Mouse (Mus musculus) gastrocnemius, postnatal 25 days (tissue): ENCODE results near the gene Dnah6. TPM values are rescaled to one million over a fixed set of nuclear protein-coding genes. Genes with fewer than 3 reads are reported as not detected.

ENCODE experiments used
- DNase-seq: peaks from one replicate; pipeline ENCODE4 v3.0.0; 2022
- long read RNA-seq, 2 experiments: library from polyadenylated mRNA; stranded (forward); transcript quantifications; one replicate each; pipeline ENCODE4 v2.0.0; 2021
- total RNA-seq, 2 experiments: library from RNA; stranded (reverse); gene quantifications; 1 replicate in 1 of 2; 2 replicates in 1 of 2; pipeline ENCODE4 v1.2.3; 2021

Dnah6 gene
- under 1 TPM in 1 of 2 experiments, not detected in 1; 0.05 TPM for total RNA-seq
- long read RNA-seq, experiment 1 = 0 reads
- long read RNA-seq, experiment 2 = 0 reads

DNA sequence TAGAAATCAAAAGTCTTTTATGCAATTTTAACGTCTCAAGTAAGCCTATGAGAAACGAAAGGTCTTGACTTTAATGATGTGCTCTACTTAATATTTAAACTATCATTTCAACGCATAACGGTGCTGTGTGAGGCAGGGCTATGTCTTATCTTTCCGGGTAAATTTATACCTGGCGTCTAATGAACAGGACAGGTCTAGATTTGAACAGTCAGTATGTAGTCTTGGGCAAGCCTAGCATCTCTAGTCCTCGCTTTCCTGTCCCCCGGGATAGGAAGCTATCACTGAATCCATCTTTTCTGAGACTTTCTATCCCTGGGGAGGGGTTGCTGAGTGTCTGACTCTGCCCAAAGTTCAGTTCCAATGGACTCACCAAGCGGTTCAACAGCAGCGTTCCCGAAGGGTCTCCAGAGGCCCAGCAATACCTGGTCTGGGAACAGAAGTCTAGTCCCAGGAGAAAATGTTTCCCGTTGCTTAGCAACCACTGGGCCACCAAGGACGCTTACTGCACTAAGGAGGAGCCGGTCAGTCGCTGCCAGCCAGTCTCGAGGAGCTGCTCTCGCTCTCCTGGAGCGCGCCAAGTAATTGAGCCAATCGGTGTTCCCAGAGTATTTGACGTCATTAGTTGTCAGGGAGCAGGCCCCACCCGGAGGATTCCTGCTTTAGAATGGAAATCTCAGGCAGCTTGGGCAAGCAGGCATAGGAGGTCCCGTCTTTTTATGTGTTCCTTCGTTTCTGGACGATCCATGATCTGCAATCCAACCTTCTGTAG, at the start of gene Dnah6:
Gene Dnah6, minus strand, starts transcription at position 463 of the 769 bp plus-strand sequence.
- DNase-seq = peak; percentile 88

DNA sequence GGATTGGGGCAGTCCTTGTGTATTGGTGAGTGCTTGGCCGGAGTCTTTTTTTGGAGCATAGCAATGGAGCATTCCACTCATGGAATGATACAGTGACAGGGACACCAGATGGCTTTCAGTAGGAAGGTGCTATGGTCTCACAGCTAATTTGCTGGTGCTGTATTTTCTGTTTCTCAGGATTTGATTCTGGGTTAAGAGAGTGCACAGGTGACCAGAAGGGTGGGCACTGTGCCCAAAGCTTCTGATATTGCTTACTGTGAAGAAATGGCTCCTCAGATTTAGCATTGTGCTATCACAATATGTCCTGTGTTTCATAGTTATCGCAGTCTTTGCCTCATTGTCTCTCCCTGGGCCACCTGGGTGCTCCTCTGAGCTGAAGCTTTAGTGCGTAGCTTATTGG, 47.9 kb upstream of the Dnah6 start:
- DNase-seq = no peak

DNA sequence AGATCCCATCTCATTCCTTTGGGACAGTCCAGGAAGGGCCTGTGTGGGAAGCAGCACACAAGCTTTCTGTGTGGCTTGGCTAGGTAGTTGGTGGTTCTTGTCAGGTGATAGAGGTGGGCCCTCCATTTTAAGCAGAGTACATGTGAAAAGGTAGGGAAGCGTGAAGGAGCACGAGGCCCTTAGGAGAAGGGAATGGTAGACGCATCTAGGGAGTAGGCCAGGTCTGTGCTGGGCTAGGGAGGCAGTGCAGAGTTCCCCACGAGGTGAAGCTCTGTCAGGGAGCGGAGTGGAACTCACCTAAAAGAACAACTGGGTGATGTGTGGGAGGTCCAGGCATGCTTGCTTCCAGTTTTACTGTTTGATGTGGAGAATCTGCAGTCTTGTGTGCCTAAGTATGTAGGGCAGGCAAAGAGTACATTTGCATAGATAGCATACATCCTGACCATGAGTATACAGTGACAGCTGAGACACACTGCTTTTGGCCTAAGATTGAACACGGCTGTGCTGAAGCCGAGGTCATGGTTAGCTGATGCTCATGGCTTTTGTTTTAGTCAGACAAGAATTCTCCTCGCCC, 46.4 kb upstream of the Dnah6 start:
- no peak for DNase-seq

DNA sequence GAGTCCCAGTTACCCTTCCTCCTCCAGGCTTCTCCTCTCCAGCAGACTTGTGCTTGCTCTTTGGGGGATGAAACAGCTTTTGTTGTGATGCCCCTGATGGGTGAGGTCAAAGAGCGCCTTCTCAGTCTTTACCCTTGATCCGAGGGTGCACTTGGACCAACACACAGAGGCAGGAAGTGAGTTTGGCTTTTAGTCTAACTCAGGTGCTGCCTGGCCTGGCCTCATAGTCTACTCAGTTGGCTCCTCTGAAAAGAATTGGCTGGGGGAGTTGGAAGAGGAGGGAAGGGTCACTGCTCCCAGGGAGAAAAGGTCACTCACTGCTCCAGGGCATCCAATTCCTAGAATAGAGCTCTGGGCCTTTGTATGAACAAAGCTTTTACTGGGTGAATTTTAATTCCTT, 43.4 kb upstream of the Dnah6 start:
- DNase-seq = no peak

DNA sequence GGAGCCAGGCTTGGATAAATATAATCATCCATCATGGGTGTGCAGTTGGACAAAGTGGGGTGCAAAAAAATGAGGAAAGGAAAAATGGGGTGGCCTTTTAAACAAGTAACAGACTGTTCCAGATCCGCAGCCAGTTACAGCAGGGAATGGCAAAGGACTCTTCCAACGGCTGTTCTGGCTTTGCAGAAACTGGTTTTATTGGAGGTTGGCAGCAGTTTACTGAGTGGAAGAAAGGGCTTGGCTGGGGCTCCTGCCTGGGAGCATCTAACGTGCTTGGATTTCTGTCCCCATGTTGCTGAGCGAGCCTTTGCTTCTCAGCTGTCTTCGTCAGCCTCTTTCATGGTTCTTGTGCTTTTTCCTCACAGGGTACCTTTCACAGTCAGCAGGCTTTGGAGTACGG, 38.7 kb upstream of the Dnah6 start:
- DNase-seq = peak; percentile 31

DNA sequence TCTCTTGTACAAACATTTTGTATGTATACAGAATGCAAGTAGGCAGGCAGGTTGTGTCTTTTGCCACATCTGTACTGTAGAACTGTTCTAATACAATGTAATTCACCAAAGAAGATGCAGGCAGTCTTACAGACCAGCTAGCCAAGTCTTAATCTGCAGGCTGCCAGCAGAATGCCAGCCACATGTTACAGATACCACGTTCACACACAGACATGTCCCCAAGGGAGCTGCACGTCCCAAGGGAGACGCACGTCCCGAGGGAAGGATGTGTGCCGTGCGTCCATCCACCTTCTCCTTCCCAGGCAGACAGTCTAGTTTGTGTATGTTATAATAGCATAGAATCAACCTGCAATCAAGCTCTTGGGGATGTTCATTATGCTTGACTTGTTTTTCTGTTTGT, 35.6 kb upstream of the Dnah6 start:
- DNase-seq = no peak

DNA sequence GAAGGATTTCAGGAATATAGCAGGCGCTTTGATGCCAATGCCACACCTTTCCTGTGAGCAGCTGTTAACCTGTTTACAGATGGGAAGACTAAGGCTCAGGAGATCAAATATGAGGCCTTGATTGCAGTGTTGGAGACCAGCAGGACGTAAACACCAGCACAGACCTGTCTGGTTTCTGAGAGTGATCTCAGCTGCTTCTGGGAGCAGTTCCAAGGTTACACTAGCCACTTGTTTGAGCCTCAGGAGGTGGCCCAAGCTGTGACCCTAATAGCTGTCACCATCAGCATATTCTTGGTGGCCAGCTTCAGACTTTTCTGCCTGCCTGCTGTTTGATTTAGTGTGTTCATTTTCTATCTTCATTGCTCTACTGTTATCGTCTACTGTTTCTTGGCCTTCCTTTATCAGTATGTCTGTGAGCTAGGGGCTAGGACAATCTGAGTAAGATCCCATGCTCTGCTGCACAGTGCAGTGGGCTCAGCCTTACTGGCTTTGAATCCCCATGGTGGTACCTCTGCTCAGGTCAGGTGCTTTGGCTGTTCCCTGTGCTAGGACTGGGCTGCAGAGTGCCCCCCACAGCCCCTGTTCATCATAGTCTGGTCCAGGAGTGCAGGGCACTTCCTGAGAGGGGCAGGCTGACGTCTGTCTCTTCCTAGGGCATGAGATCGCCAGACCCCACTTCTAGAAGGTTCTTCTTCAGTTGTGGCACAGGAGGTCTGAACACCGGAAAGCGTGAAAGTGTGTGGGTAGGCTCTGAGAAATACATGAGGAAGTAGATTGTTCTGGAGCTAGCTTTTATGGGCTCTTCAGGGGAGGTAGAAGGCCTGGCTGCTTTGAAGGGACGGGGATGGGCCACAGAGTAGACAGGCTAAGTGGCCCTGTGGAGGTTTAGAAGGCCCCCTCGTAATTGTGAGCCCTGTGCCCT, 33.1 kb upstream of the Dnah6 start:
- DNase-seq = peak; percentile 53

DNA sequence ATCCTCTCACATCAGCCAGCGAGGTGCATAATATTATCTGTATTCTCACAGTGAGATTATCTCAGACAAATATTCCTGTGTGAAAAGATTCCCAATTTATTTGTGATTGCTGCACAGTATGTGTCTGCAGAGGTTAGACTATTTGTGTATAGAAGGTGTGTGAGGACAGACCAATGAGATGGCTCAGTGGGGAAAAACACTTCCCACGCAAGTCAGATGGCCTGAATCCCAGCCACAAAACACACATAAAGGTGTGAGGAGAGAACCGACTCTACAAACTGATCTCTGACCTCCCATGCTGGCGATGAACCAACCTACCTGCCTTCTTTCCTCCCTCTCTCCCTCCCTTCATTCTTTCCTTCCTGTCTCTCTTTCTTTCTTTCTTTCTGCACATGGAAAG, 32.1 kb upstream of the Dnah6 start:
- DNase-seq = no peak

DNA sequence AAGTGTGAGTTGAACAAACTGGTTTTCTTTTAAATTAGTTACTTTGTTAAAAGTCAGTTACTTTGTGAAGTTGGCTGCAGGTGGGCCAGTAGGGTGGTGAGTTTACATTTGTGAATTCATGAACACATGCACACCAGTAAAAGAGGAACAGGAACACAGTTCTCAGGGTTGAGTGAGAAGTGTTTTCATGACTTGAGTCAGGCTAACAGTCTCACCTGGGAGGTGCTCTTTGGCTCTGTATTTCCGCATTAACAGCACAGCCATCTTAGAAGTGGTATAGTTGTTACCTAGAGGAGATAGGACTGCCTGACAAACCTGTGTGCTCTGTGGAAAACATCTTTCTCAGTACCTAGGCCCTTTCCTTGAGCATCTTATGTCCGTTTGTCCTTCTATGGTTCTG, 31.6 kb upstream of the Dnah6 start:
- DNase-seq = no peak

DNA sequence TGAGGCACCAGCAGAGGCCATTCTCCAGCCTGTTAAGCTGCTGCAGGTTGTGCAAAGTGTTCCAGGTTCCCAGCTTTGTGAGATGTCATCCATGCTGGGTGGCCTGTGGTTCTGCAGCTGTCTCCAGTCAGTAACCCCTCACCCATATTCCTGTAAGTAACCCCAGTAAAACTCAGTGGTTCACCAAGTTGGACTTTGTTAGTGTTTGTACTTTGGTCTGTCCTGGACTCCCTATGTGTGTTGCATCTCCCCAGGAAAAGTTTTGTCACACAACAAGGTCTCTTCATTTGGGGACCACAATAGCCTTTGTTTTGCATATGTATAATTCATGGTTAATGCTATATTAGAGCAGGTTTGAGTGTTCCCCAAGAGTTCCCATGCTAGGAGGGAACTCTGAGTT, 30.9 kb upstream of the Dnah6 start:
- no peak for DNase-seq

DNA sequence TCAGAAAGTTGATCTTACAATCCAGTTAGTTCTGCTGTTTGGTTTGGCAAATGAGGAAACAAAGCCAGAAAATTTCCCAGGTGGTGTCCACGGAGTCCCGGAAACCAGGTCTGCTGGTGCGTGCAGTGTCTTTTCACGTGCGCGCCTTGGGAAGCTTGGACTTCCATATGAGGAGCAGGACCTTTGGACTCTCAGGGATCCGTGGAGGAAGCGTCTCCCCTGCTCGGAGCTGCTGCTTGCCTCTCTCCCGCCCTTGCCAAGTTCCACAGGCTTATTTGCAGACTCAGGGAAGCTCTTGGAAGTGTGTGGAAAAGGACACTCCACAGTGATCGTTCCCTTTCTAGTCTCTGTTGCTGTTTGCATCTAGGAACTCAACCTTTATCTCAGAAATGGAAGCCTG, 29.9 kb upstream of the Dnah6 start:
- DNase-seq = no peak

DNA sequence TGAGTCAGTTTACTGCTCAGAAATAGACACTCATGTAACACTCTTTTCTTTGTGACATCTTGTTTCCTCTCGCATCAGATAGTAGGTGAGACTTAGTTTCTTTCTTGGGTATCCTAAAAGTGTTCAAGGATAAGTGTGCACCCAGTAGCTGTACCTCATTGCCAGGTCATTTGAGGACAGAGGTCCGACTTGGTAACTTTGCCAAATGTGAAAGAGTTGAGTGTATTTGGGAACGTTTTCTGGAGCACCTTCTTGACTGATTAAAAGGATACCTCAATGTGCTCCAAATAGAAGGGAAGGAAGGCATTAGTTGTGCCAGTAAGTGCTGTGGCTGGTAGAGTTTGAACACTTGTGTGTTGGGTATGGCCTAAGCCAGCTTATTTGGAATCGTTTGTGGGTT, 28.4 kb upstream of the Dnah6 start:
- no peak for DNase-seq

DNA sequence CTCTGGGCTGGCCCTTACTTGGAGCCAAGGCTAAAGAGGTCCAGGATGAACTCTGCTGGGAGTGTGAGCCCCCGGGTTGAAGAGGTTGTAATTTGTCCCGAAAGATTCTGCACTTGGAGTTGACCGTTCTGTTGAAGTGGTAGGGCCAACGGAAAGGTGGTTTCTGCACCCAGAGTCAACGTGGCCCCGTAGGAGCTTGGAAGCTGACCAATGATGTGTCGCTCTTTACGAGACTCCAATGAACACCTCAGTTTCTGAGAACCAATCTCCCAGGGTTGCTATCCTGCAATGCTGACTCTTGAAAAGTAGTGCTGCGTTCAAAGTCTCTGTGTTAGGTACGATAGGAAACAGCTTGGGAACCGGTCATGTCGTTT, 27.6 kb upstream of the Dnah6 start:
- peak; percentile 20 for DNase-seq

DNA sequence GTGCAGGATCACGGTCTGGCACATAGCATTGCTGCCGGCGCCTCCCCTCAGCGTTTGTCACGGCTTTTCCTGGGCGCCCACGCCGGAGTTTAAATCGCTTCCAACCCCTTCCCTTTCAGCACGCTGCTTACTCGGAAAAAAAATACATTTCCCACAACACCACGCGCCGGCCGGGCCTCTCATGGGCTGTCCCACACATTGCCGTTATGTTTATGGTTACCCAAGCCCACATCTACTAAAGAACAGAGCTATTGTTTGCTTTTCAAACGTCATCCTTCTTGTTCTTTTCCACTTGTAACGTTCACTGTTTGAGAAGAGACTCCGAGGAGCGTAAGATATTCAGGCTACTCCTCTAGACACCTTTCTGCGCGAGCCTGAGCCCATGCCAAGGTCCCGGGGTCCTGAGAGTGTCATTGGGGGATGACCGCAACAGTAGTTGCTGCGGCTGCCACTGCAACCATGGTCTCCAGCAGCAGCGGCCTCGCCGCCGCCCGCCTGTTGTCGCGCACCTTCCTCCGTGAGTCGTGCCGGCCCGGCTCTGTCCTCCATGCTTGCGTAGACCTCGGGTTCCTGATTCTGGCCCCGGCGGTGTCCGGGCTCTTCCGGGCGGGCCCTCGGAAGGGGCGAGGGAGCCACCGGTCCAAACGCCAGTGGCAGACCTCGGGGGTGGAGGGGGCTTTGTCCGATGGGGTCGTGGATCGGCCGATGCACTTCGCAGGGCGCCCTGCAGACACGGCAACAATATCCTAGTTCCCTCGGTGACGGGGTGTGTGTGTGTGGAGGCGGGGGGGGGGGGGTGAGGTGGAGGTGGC, 27.0 kb upstream of the Dnah6 start, which contains the start of gene Suclg1:
Gene Suclg1, plus strand, starts transcription at position 146 of the 812 bp plus-strand sequence.
- DNase-seq = peak; percentile 84

DNA sequence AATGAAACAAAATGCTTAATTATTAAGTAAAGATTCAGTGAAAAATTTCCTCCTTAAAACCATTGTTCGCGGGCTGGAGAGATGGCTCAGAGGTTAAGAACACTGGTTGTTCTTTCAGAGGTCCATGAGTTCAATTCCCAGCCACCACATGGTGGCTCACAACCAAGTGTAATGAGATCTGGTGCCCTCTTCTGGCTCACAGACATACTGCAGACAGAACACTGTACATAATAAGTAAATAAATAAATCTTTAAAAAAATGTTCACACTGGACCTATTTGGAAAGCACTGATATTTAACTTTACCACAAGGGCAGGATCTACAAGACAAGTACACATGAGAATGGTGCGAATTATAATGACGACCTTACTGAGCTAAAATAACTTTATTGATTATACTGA, 26.0 kb upstream of the Dnah6 start:
- DNase-seq = no peak

DNA sequence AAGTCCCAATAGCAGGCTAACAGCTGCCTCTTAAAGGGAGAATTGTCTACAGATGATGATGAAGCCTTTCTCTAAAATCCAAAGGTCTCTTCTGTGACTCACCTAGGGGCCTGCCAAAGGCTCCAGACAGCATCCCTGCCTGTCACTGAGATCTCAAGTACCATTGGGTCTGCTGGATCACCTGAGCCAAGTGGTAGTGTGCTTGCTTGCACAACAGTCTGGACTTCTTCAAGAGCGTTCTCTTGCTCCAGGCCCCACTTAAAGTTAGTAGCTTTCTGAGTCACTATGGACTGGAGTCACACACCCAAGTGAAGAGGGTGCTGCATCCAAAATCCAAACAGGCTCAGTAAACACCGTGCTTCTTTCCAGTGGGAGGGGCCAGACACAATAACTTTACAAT, 25.4 kb upstream of the Dnah6 start:
- no peak for DNase-seq

DNA sequence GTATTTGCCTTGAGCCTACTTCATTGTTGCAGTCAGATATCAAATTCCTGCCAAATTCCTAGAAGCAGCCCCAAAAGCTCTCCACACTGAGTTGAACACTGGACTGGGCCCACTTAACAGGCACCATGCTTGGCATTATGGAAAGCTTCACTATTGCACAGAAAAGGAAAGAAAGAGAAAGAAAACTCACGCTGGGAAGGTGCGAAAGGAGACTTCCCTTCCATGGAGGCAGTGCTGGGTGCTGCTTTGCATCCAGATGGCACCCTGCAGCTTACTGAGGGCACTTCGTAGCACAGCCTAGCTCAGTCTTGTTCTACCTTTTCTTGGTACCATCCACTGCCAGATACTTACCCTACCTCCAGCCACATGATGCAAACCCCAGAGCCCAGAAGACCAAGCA, 14.2 kb upstream of the Dnah6 start:
- no peak for DNase-seq

DNA sequence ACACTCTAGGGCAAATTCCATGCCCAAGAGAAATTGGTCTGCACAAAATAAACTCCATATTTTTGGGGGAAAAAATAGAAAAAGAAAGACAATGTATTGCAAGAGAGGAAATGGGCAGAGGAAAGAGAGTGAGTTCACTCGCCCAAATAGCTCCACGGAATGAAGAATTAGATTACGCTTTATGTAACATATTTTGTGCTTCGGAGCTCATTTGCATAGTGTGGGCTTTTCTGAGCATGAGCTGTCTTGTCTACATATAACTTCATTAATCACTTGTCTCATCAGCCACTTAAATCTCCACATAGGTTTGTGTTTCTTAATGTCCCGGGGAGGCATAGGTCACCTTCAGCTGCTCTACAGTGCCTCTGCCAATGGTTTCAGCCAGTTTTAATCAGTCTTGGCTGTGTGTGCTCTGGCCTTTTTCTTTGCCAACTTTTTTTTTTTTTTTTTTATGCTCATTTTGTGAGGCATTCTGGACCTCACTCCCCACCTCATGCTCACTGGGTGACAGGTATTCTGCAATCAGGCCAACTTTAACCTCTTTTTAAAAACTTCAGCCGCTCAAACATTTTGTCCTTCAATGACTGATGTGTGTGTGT, 12.9 kb upstream of the Dnah6 start:
- no peak for DNase-seq

DNA sequence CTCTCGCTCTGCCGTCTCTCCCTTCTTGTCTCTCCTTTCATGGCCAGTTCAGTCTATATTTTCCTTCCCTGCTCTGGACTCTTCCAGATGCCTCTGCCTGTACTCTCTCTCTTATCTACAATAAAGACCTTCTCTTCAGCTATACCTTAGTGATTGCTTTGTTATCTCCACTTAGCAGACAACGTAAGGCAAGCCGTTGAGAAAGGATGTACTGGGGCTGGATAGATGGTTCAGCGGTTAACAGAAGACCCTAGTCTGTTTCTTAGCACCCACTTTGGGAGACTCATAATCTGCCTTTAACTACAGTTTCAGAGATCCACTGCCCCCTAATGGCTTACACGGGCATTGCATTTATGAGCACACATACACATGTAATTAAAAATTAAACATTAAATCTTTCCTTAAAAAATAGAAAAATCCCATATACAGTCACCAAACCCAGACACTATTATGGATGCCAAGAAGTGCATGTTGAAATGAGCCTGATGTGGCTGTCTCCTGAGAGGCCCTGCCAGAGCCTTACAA, 11.8 kb upstream of the Dnah6 start:
- no peak for DNase-seq

DNA sequence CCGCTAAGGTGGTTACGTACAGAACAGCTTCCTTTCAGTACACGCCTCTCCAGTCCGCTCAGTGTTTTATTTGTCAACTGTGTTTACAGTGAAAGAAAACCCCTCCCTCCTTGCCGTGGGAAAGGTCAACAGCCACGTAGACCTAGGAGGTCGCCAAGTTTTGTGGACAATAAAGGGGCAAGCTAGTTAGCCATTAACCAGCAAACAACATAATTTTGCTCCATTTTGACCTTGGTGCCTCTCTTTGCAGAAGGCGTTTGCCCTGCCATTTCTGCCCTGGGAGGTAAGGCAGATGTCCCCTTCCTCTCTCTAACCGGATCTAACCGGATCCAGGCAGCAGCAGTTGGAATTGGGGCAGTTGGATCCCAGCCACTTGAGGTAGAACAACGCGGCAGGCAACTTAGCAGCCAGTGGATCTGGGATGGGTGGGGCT, 10.7 kb upstream of the Dnah6 start:
- DNase-seq = no peak

DNA sequence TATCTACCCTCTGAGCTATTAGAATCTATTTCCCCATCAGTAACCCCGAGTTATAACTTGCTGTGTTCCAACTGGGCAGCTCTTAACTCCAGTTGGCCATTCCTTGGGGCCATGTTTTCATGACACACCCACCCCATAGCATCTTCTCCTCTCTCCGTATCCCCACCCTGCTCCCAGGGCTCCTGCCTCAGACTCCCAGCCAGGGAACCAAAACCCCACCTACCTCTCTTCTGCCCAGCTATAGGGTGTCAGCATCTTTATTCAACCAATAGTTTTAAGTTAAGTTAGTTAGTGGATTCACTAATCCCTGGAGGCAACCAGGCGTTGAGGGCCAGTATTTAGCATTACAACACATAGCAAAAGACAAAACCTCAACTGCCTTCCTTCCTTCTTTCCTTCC, 7.4 kb upstream of the Dnah6 start:
- no peak for DNase-seq
